Mouse (Mus musculus): ENCODE results near the gene Ubxn6.

- no peak for TF ChIP-seq EP300 (IDR thresholded peaks at IDR 0.05)
- TF ChIP-seq CTCF (IDR thresholded peaks at IDR 0.05): no peak
These were observed 40.6 kb downstream of the Ubxn6 start for GRCm38 (mm10) chr17:56034040-56034725.

All from lung, postnatal 0 days (tissue).